Mouse (Mus musculus) thymus, postnatal 14 days (tissue): ENCODE measurements at regions not wholly inside any gene's neighbourhood (a gene's known extent, or its start where the extent isn't known, plus 50 kb on each side); places are given as distances from the start of the nearest gene placed in this dataset.

Source experiments
- DNase-seq: peaks from one replicate; pipeline ENCODE4 v3.0.0; 2021

DNA sequence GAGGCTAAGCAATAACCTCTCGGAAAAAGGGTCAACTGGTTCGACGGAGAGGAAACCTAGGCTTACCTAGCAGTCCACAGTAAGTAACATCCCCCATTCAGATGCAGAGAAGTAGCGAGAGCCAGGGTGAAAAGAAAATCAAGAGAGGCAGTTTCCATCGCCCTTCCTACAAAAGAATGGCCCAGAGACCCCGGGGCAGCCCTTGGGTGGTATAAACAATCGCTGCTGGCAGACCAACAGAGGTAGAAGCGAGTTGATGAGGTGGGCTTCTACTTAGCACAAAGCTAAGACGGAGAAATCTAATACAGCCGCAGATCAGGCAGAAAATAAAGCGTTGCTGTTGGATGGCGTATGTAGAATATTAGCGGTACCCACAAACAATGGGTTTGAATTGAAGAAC, 57.8 kb upstream of the Arl15 start:
- no peak for DNase-seq

DNA sequence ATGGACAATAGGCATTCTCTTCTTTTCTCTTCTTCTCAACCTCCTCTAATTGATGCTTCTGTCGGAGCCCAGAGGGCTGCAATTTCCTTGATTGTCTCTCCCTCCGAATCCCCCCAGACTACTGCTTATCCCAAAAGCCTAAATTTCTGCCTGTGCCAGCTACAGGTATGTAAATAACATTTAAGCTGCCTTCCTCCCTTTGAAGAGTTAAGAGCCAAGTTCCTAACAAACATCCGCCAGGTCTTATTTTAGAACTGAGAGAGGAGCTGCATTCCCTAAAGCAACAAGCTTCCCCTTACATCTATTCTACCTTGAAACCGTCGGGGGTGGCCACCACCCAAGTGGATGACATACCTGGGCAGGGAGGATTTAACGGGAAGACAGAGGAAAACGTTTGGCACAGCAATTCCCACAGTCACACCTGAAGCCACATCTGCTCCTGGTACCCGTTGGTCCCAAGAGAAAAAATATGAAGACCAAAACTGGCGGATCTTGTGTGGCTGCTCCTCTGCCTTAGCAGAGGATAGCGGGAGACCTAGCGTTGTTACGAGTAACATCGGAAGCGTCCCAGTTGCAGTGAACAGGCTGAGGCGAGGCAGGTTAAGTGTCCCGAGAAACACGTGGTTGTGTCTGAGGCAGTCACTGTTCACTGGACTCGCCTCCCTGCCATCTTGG, 58.6 kb upstream of the Arl15 start:
- DNase-seq = no peak

GRCm38 (mm10) chr13:113734134-113734794, 60.0 kb upstream of the Arl15 start:
- DNase-seq = peak; percentile 9

DNA sequence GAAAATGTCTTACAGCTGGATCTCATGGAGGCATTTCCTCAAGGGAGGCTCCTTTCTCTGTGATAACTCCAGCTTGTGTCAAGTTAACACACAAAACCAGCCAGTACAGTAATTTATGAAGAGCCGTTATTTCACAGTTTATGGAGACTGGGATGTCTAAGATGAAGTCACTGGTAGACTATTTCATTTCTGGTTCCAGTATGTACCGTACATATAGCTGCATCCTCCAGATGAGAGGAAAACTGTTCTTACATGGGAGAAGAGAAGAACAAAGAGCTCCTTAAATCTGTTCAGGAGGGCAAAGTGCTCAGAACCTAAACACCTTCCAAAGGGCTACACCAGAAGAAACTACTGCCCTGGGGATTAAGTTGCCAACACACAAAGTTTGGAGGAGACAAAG, 60.6 kb upstream of the Arl15 start:
- no peak for DNase-seq

DNA sequence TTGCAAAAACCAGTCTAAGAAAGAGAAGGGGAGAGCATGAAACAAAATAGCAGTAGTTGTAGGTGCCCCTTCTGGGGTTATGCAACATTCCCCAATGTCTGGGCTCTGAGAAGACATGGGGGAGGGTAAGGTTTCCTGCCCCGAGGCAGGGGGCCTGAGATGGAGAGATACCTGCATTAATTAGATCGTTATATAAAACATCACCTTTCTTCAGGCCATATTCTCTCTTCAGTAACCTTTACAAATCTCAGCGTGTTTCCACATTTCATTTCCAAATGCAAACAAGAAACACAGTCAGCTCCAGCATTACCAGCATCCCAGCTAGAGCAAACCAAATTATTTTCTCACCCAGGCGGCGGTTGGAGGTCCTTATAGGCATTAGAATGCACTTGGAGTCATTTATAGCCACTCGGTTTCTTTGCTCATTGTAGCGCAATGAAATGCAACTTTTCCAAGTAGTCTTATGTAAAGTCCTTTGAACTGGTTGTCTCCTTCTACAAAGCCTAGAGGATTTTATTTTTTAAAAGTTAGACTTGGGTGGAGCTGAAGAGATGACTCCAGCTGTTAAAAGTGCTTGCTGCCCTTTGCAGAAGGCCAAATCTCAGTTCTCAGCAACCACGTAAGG, 63.4 kb upstream of the Arl15 start:
- DNase-seq = no peak

DNA sequence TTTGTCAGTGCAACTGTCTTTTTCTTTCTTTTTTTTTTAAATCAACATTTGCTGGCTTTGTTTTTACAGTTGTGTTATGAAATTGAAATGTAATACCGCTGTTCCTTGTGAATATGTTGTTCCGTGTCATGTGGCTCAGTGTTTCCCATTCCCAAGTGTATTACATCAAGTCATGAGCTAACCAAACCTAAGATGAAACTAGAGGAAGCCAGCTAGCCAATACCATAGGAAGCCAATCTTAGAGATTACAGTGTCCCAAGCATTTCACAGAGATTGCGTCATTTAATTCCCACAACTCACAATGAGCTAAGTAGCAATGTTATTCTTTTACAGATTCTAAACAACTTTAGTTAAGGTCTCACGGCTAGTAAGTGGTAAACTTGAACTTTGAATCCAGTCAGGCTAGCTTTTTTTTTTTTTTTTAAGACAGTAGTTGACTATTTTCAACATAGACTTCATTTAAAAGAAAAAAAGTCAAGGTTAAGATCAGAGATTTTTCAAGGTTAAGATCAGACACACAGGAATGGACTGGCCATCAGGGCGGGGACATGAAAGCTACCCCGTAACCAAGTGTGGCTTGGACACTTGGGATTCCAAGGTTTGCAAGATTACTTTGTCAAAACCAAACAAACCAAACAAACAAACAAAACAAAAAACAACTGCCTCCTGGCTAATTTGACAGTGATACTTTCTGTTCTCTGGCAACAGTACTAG, 64.1 kb upstream of the Arl15 start:
- no peak for DNase-seq

GRCm38 (mm10) chr13:113729574-113729973, 64.7 kb upstream of the Arl15 start:
- no peak for DNase-seq

DNA sequence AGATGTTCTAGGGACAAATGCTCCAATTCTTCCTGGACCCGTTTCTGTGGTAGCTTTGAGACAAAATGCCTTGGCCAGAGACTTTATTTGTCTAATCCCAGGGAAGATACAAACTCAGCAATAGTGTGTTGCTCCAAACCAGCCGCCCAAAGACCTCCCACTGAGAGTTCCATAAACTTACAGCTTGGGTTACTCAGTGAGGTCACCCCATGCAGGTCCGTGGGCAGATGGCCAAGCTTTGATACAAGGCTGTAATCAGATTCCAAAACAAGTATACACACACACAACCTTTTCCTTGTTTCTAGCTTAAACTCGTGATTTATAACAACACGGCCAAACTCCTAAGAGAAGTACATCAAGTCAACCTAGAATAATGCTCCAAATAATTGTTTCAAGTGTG, 64.6 kb upstream of the Hspb3 start:
- no peak for DNase-seq

- DNase-seq = no peak
Observed at GRCm38 (mm10) chr13:113724881-113725837, 61.7 kb upstream of the Hspb3 start.

DNA sequence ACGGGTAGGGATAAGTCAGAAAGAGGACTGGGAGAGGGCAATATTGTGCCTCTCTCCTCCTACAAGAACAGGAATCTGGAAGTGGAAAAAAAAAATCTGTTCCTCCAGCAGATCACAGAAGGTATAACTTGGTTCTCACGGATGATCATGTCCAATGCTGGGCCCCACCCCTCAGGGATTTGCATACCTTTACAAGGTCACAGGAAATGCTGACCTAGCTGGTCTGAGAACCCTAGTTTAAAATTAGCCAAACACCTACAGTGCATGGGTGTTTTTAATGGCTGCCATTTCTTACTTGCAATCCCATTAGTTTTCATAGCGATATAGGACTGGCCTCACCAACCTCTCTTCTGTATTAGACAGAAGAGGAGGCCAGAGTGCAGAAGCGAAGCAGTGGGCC, 51.8 kb upstream of the Hspb3 start:
- DNase-seq = no peak

DNA sequence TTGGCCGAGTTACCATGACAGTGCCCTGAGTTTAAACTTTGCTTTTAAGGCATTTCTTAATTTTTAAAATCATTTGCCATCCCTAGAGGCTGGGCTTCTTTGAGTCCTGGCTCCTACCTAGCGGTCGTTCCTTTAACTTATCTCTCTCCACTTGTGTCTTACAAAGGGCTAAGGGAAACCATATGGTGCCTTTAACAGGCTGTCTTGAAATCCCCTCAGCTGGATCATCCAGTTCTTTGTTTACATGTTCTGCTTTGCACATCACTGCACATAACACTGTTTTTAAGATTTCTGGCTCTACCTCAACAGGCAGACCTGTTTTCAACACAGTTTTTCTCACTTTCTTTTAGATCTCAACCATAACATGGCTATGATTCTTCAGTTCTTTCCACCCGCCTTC, 50.4 kb upstream of the Hspb3 start:
- DNase-seq = no peak
